Mouse (Mus musculus): ENCODE measurements around the gene Syt3. TPM values are rescaled to one million over a fixed set of nuclear protein-coding genes. Genes with fewer than 3 reads are reported as not detected.

The Syt3 gene
- polyA plus RNA-seq (2012; rRNA removed): 0.78 and 0.92 TPM in 2 replicates

GRCm38 (mm10) chr7:44383980-44384715 is at the start of gene Syt3:
Gene Syt3 (plus strand): TSS chr7:44384102.
- under 1% methylated on average over 30 of the region's 33 CpGs for WGBS
- DNase-seq (ENCODE audit: low read depth, low spot score): no peak

GRCm38 (mm10) chr7:44334139-44334538 is 49.8 kb upstream of the Syt3 start:
- WGBS: 65% methylated on average over 14 of the region's 14 CpGs
- DNase-seq (ENCODE audit: low read depth, low spot score): no peak

GRCm38 (mm10) chr7:44335031-44335878 is 48.6 kb upstream of the Syt3 start:
- DNase-seq (ENCODE audit: low read depth, low spot score): no peak
- 5% methylated on average over 39 of the region's 40 CpGs for WGBS

- DNase-seq (ENCODE audit: low read depth, low spot score): no peak
- 5% methylated on average over 42 of the region's 54 CpGs for WGBS
These were observed 47.6 kb upstream of the Syt3 start for GRCm38 (mm10) chr7:44336046-44337021.

- WGBS: 8% methylated on average over 32 of the region's 32 CpGs
- no peak for DNase-seq (ENCODE audit: low read depth, low spot score)
These were observed 46.6 kb upstream of the Syt3 start for GRCm38 (mm10) chr7:44337121-44337849.

GRCm38 (mm10) chr7:44340226-44340625 is 43.7 kb upstream of the Syt3 start:
- no peak for DNase-seq (ENCODE audit: low read depth, low spot score)
- WGBS: 56% methylated on average over 6 of the region's 6 CpGs

- 86% methylated on average over 10 of the region's 10 CpGs for WGBS
- no peak for DNase-seq (ENCODE audit: low read depth, low spot score)
These were observed 42.8 kb upstream of the Syt3 start for GRCm38 (mm10) chr7:44341119-44341518.

GRCm38 (mm10) chr7:44341714-44342113 is 42.2 kb upstream of the Syt3 start:
- no peak for DNase-seq (ENCODE audit: low read depth, low spot score)
- WGBS: 57% methylated on average over 5 of the region's 5 CpGs

GRCm38 (mm10) chr7:44343459-44344015 is 40.4 kb upstream of the Syt3 start:
- no peak for DNase-seq (ENCODE audit: low read depth, low spot score)
- 18% methylated on average over 11 of the region's 11 CpGs for WGBS

GRCm38 (mm10) chr7:44344622-44345021 is 39.3 kb upstream of the Syt3 start:
- no peak for DNase-seq (ENCODE audit: low read depth, low spot score)
- 56% methylated on average over 12 of the region's 12 CpGs for WGBS

- no peak for DNase-seq (ENCODE audit: low read depth, low spot score)
- 23% methylated on average over 3 of the region's 3 CpGs for WGBS
These were observed 34.9 kb upstream of the Syt3 start for GRCm38 (mm10) chr7:44349043-44349442.

- 8% methylated on average over 25 of the region's 25 CpGs for WGBS
- DNase-seq (ENCODE audit: low read depth, low spot score): peak; percentile 63
These were observed 32.8 kb upstream of the Syt3 start for GRCm38 (mm10) chr7:44350957-44351711.

GRCm38 (mm10) chr7:44351881-44352749 is 31.8 kb upstream of the Syt3 start:
- no peak for DNase-seq (ENCODE audit: low read depth, low spot score)
- 7% methylated on average over 71 of the region's 71 CpGs for WGBS

- 5% methylated on average over 71 of the region's 71 CpGs for WGBS
These were observed 30.9 kb upstream of the Syt3 start for GRCm38 (mm10) chr7:44352750-44353600.

GRCm38 (mm10) chr7:44353601-44354340 is 30.1 kb upstream of the Syt3 start:
- 2% methylated on average over 35 of the region's 35 CpGs for whole genome bisulfite sequencing

More at GRCm38 (mm10) chr7:44352750-44353600, 30.9 kb upstream of the Syt3 start:
- no peak for DNase-seq (ENCODE audit: low read depth, low spot score)

GRCm38 (mm10) chr7:44355411-44355810 is 28.5 kb upstream of the Syt3 start:
- 72% methylated on average over 6 of the region's 6 CpGs for WGBS
- no peak for DNase-seq (ENCODE audit: low read depth, low spot score)

More at GRCm38 (mm10) chr7:44353601-44354340, 30.1 kb upstream of the Syt3 start:
- DNase-seq (ENCODE audit: low read depth, low spot score): no peak

All from large intestine, adult 2 months (tissue).